Mouse (Mus musculus) thymus, adult 2 months (tissue): ENCODE data around the gene Igf2bp1. TPM values are rescaled to one million over a fixed set of nuclear protein-coding genes. Genes with fewer than 3 reads are reported as not detected.

Experiments used
- DNase-seq: peaks from one replicate; pipeline ENCODE4 v3.0.0; 2021
- H3K27ac ChIP-seq: fragments of 200-500 bp; 2 replicates; pipeline ENCODE4 v1.5.1; 2012; ENCODE audit warnings: low read length, control low read depth; ENCODE audit not compliant: control insufficient read depth, insufficient read depth
- H3K27me3 ChIP-seq: fragments of 200-500 bp; 2 replicates; pipeline ENCODE4 v1.6.1; 2012; ENCODE audit warnings: mild to moderate bottlenecking, low read length, moderate library complexity, mixed read lengths; ENCODE audit not compliant: control insufficient read depth, insufficient read depth
- H3K36me3 ChIP-seq: fragments of 200-500 bp; 2 replicates; pipeline ENCODE4 v1.6.1; 2012; ENCODE audit warnings: mild to moderate bottlenecking, low read length, moderate library complexity; ENCODE audit not compliant: control insufficient read depth, insufficient read depth
- H3K4me1 ChIP-seq: fragments of 200-500 bp; replicated peaks from 2 replicates; pipeline ENCODE4 v1.6.1; 2012; ENCODE audit warnings: low read length; ENCODE audit not compliant: control insufficient read depth, insufficient read depth
- H3K4me3 ChIP-seq: fragments of 200-500 bp; 2 replicates; pipeline ENCODE4 v1.5.1; 2012; ENCODE audit warnings: mild to moderate bottlenecking, low read length, control low read depth, moderate library complexity; ENCODE audit not compliant: control insufficient read depth, insufficient read depth
- CTCF ChIP-seq: fragments of 200-500 bp; IDR thresholded peaks from 2 replicates; pipeline ENCODE4 v1.5.1; 2012; ENCODE audit warnings: mild to moderate bottlenecking, control low read depth, low read length, moderate library complexity, borderline replicate concordance; ENCODE audit not compliant: control insufficient read depth, poor library complexity, insufficient read depth; ENCODE audit errors: extremely low read depth
- POLR2A ChIP-seq: fragments of 200-500 bp; IDR thresholded peaks from 2 replicates; pipeline ENCODE4 v1.6.1; 2012; ENCODE audit warnings: mild to moderate bottlenecking, low read length, control low read depth, moderate library complexity; ENCODE audit not compliant: control insufficient read depth, poor library complexity, insufficient read depth; ENCODE audit errors: extremely low read depth
- WGBS: fragments of 180-500 bp; shearing (Covaris S2); methylation state at CpG from one replicate; pipeline ENCODE4 v1.1.7; 2018; 5-methylcytosine and 5-hydroxymethylcytosine counted together
- polyA plus RNA-seq: library from polyadenylated mRNA; depleted of rRNA; stranded (reverse); fragments of >200 nt; gene quantifications from 2 replicates; pipeline ENCODE4 v1.2.3, GENCODE M21; 2012

Igf2bp1 gene
- polyA plus RNA-seq, 1 experiment: 0.13 TPM

DNA sequence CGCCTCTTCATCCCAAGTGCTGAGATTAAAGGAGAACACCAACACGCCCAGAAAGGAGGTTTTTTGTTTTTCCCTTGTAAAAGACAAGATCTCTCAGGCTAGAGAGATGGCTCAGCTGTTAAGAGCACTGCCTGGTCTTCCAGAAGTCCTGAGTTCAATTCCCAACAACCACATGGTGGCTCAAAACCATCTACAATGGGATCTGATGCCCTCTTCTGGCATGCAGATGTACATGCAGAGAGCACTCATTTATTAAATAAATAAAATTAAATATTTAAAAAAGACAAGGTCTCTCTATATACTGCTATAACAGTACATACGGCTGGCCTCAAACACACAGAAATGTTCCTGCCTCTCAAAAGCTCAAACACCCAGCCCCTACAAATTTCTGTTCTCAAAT is 27.3 kb downstream of the Igf2bp1 start:
- no peak overlapping the region for H3K4me3 ChIP-seq
- DNase-seq: no peak
- WGBS: 85% methylated on average over 3 of the region's 3 CpGs
- no peaks in the 10 kb centered on the region for H3K36me3 ChIP-seq
- H3K4me1 ChIP-seq: no peaks in the 10 kb centered on the region
- no peak for TF ChIP-seq CTCF
- no peak for TF ChIP-seq POLR2A
- H3K27me3 ChIP-seq: no peaks in the 10 kb centered on the region; the same call in 1 of the 2 replicates
- H3K27ac ChIP-seq: no peak overlapping the region

DNA sequence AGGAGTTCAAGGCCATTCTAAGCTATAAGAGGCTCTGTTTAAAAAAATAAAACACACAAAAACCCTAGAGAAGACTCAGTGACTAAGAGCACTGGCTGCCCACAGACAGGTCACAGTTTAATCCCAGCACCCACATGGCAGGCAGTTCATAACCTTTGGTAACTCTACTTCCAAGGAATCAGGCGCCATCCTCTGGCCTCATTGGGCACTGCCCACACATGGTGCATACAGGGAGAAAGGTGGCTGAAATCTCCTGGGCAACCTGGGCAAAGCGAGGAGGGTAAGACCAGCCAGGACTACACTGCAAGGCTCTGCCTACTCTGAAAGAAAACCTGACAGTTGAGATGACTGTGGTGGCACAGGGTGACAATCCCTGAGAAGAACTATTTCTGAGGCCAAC is 29.4 kb downstream of the Igf2bp1 start:
- H3K27me3 ChIP-seq: no peaks in the 10 kb centered on the region
- H3K4me1 ChIP-seq: no peaks in the 10 kb centered on the region
- H3K4me3 ChIP-seq: no peak overlapping the region
- WGBS: 94% methylated on average over 2 of the region's 2 CpGs
- no peak overlapping the region for H3K27ac ChIP-seq
- no peaks in the 10 kb centered on the region for H3K36me3 ChIP-seq
- no peak for TF ChIP-seq CTCF
- TF ChIP-seq POLR2A: no peak
- DNase-seq: peak; percentile 3

DNA sequence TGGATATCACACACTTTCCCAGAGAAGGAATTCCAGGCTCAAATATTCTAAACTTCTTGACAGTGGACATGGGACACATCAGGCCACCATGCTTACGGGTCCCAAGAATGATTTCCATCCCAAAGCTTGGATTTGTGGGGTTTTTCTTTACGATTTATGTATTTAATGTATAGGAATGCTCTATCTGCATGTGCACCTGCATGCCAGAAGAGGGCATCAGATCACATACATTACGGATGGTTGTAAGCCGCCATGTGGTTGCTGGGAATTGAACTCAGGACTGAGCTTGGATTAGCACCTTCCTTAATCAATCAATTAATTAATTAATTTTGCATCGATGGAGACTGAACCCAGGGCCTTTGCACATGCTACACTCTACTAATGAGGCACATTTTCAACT is 30.0 kb downstream of the Igf2bp1 start:
- no peaks in the 10 kb centered on the region for H3K27me3 ChIP-seq
- no peaks in the 10 kb centered on the region for H3K36me3 ChIP-seq
- no peak for TF ChIP-seq CTCF
- no peak for TF ChIP-seq POLR2A
- DNase-seq: no peak
- WGBS: 95% methylated on average over 5 of the region's 5 CpGs
- no peak overlapping the region for H3K27ac ChIP-seq
- H3K4me3 ChIP-seq: no peak overlapping the region
- no peaks in the 10 kb centered on the region for H3K4me1 ChIP-seq

DNA sequence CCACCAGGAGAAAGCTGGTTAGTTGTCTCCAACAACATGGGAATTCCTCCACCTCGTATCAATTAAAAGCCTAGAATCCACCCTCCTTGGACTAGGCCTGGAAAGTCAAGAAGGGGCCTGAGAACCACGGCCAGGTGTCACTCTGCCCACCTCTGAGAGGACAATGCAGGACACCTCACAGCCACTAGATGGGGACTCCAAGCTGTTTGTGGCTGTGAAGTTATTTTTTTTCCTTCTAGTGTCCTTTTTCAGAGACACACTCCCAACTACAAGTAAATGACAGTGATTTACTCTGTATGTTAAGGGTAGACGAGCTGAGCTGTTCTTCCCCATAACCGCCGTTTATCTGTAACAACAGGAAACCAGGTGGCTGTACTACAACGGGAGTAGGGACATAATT is 32.6 kb downstream of the Igf2bp1 start:
- no peak overlapping the region for H3K4me3 ChIP-seq
- no peaks in the 10 kb centered on the region for H3K27me3 ChIP-seq
- TF ChIP-seq POLR2A (no peak), CTCF (no peak)
- 70% methylated on average over 6 of the region's 6 CpGs for WGBS
- no peak for DNase-seq
- H3K27ac ChIP-seq: no peak overlapping the region
- H3K4me1 ChIP-seq: no peaks in the 10 kb centered on the region
- H3K36me3 ChIP-seq: no peaks in the 10 kb centered on the region

DNA sequence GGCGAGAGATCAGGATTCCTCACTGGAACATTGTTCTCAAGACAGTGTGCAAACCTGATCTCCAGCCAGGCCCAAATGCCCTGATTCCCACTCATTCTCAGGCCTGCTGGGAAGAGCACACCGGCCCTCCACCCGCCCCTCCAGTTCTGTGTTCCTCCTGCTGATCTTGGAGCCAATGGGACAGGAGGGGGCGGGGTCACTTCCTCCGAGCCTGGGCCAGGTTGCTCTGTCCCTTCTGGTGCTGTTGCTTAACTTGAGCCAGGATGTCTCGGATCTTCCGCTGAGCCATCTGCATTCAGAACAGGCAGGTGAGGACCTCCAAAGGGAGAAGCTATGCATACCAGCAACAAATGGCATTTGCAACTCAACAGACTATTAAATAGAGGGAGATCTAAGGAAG is 42.4 kb downstream of the Igf2bp1 start:
- 83% methylated on average over 7 of the region's 7 CpGs for WGBS
- Histone ChIP-seq H3K4me1 (no peaks in the 10 kb centered on the region), H3K36me3 (no peaks in the 10 kb centered on the region)

DNA sequence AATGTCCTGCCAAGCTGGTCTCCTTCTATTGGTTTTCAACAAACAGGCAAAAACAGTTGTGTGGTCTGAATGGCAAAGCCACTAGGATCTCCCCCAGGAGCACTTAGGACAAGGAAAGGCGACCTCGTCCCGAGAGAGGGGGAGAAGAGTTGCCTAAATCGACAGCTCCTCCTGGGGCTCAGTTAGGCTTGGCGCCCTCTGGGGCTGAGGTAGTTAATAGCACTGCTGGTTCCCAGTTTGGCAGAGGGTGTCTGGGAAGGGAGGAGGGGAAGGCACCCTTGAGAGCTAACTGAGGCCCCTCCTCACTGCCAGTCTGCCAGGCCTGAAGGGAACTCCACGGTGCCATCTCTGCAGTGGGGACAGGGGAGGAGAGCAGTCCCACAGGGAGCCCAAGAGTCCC is 46.6 kb downstream of the Igf2bp1 start:
- H3K4me3 ChIP-seq: no peak overlapping the region
- 60% methylated on average over 6 of the region's 6 CpGs for WGBS
- no peaks in the 10 kb centered on the region for H3K27me3 ChIP-seq
- no peaks in the 10 kb centered on the region for H3K4me1 ChIP-seq
- TF ChIP-seq POLR2A (no peak), CTCF (no peak)
- peak; percentile 20 for DNase-seq
- H3K36me3 ChIP-seq: no peaks in the 10 kb centered on the region
- no peak overlapping the region for H3K27ac ChIP-seq

More for the DNA sequence above, 42.4 kb downstream of the Igf2bp1 start:
- no peak for DNase-seq
- Histone ChIP-seq H3K27me3 (no peaks in the 10 kb centered on the region), H3K4me3 (no peak overlapping the region), H3K27ac (no peak overlapping the region)
- TF ChIP-seq POLR2A (no peak), CTCF (no peak)

DNA sequence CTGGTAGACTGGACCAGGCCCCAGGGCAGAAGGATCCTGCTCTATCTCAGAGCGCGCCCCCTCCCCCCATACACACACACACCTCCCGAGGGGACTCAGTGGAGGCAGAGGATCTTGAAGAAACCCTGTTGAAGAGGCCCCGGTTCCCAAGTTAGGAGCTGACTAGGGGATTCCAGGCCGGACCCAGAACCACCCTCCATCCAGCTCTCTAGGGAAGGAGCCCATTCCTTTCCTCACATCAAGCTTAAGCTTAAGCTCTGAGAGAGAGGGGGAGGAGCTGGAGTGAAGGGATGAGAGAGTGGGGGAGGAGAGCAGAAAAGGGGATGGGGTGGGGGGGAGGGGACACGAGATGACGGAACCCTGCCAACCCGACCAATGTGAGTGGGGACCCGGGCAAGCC is 47.5 kb downstream of the Igf2bp1 start:
- TF ChIP-seq POLR2A (no peak), CTCF (no peak)
- WGBS: 94% methylated on average over 9 of the region's 9 CpGs

DNA sequence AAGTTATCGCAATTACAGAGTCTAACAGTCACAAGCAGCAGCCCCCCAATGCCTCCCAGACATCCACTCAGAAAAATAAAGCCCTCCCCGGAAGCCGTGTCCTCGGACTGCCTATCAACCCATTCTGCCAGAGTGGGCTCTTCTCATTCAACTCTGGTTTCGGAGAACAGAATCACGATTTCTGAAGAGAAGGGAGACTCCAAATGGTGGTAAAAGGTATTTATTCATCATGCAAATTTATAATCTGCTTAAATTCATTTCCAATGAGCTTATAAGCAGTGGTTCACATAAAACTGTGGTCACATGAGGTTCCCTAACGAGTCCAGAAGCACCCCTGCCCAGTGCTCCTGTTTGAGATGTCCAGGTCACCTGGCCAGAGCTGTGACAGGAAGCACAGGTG is 48.3 kb downstream of the Igf2bp1 start:
- 89% methylated on average over 7 of the region's 7 CpGs for WGBS
- no peak for TF ChIP-seq POLR2A
- TF ChIP-seq CTCF: no peak
- no peak for DNase-seq
- H3K4me3 ChIP-seq: no peak overlapping the region
- H3K36me3 ChIP-seq: no peaks in the 10 kb centered on the region
- no peaks in the 10 kb centered on the region for H3K27me3 ChIP-seq
- H3K4me1 ChIP-seq: no peaks in the 10 kb centered on the region
- no peak overlapping the region for H3K27ac ChIP-seq

More for the DNA sequence above, 47.5 kb downstream of the Igf2bp1 start:
- Histone ChIP-seq H3K4me3 (no peak overlapping the region), H3K27ac (no peak overlapping the region), H3K4me1 (no peaks in the 10 kb centered on the region), H3K27me3 (no peaks in the 10 kb centered on the region), H3K36me3 (no peaks in the 10 kb centered on the region)
- no peak for DNase-seq
